Mouse (Mus musculus): Measurements from ENCODE around the gene Olfr186.
"Not testable (repeated sequence)": the region's sequence is repeated elsewhere in the genome, so short reads cannot be mapped to it uniquely, and the experiment has no call there.

Gene Olfr186

GRCm38 (mm10) chr16:59030191-59030590 is at the start of gene Olfr186:
Gene Olfr186, minus strand, starts transcription at chr16:59030291.
- no peak for DNase-seq (ENCODE audit: low spot score)

- DNase-seq (ENCODE audit: low spot score) = no peak
Observed at GRCm38 (mm10) chr16:59077905-59078304, 47.8 kb upstream of the Olfr186 start, which contains the start of gene Olfr190. Gene Olfr190, minus strand, starts transcription at chr16:59078005.

GRCm38 (mm10) chr16:59073520-59073919 is 43.4 kb upstream of the Olfr186 start:
- no peak for DNase-seq (ENCODE audit: low spot score)

GRCm38 (mm10) chr16:59071755-59072154 is 41.7 kb upstream of the Olfr186 start:
- no peak for DNase-seq (ENCODE audit: low spot score)

GRCm38 (mm10) chr16:59062411-59062810 is 32.3 kb upstream of the Olfr186 start:
- DNase-seq (ENCODE audit: low spot score) = not testable (repeated sequence)

GRCm38 (mm10) chr16:59049286-59049685 is 19.2 kb upstream of the Olfr186 start:
- not testable (repeated sequence) for DNase-seq (ENCODE audit: low spot score)

- no peak for DNase-seq (ENCODE audit: low spot score)
Observed at GRCm38 (mm10) chr16:59048860-59049259, 18.8 kb upstream of the Olfr186 start.

GRCm38 (mm10) chr16:59047579-59047978 is 17.5 kb upstream of the Olfr186 start:
- DNase-seq (ENCODE audit: low spot score) = no peak

GRCm38 (mm10) chr16:59045835-59046234 is 15.7 kb upstream of the Olfr186 start:
- no peak for DNase-seq (ENCODE audit: low spot score)

GRCm38 (mm10) chr16:59039710-59040109 is 9.6 kb upstream of the Olfr186 start, which contains the start of gene Olfr187:
Gene Olfr187, minus strand, starts transcription at chr16:59039767.
- DNase-seq (ENCODE audit: low spot score) = no peak

GRCm38 (mm10) chr16:59013357-59014018 is 16.6 kb downstream of the Olfr186 start:
- DNase-seq (ENCODE audit: low spot score) = no peak

GRCm38 (mm10) chr16:59007146-59007545 is 22.9 kb downstream of the Olfr186 start:
- no peak for DNase-seq (ENCODE audit: low spot score)

- DNase-seq (ENCODE audit: low spot score) = no peak
Observed at GRCm38 (mm10) chr16:58995057-58995456, 35.0 kb downstream of the Olfr186 start, which contains the start of gene Olfr183. Gene Olfr183, plus strand, starts transcription at chr16:58995357.

Measured in T-cell, adult 2 months (primary cell).